Mouse (Mus musculus): ENCODE measurements around the gene Vcl. TPM values are rescaled to one million over a fixed set of nuclear protein-coding genes. Genes with fewer than 3 reads are reported as not detected.

Vcl gene
- polyA plus RNA-seq (2014; fragmentation: Nextera tagmentation; extraction: Ambion mirVana): 51.2 and 55.5 TPM in 2 replicates

GRCm38 (mm10) chr14:20928848-20929745 lies at the start of gene Vcl:
Gene Vcl, plus strand, starts transcription at chr14:20929398.
- Histone ChIP-seq H3K27me3 (ENCODE audit: control insufficient read depth, insufficient read depth, low read length) (no peaks in the 10 kb centered on the region), H3K4me3 (ENCODE audit: low read depth, low read length) (peak within 1 kb of the TSS; percentile 73), H3K4me2 (ENCODE audit: low read depth) (peak within 1 kb of the TSS; percentile 76), H3K9me3 (ENCODE audit: control insufficient read depth, low read length) (no peaks in the 10 kb centered on the region), H3K4me1 (ENCODE audit: control insufficient read depth, insufficient read depth, low read length) (peaks cover 14% of the 10 kb centered on the region), H3K36me3 (ENCODE audit: control insufficient read depth, insufficient read depth, low read length) (no peaks in the 10 kb centered on the region), H3K9ac (ENCODE audit: low read length) (peak within 1 kb of the TSS; percentile 82), H3K27ac (ENCODE audit: low read depth, low read length) (peak within 1 kb of the TSS; percentile 86)
- WGBS: under 1% methylated on average over 89 of the region's 89 CpGs
- DNase-seq (ENCODE audit: low spot score) (peak; percentile 100), ATAC-seq (ENCODE audit: insufficient read depth, low FRiP score, low TSS enrichment) (peak; percentile 99)

GRCm38 (mm10) chr14:20884691-20885090 lies 44.5 kb upstream of the Vcl start:
- no peak for DNase-seq (ENCODE audit: low spot score)
- Histone ChIP-seq H3K4me3 (ENCODE audit: low read depth, low read length) (no peak overlapping the region), H3K27me3 (ENCODE audit: control insufficient read depth, insufficient read depth, low read length) (no peaks in the 10 kb centered on the region), H3K36me3 (ENCODE audit: control insufficient read depth, insufficient read depth, low read length) (no peaks in the 10 kb centered on the region), H3K27ac (ENCODE audit: low read depth, low read length) (no peak overlapping the region), H3K4me1 (ENCODE audit: control insufficient read depth, insufficient read depth, low read length) (no peaks in the 10 kb centered on the region), H3K4me2 (ENCODE audit: low read depth) (no peak overlapping the region), H3K9ac (ENCODE audit: low read length) (no peak overlapping the region), H3K9me3 (ENCODE audit: control insufficient read depth, low read length) (no peaks in the 10 kb centered on the region)
- WGBS: 80% methylated on average over 5 of the region's 5 CpGs
- no peak for ATAC-seq (ENCODE audit: insufficient read depth, low FRiP score, low TSS enrichment)

GRCm38 (mm10) chr14:20885091-20885888 lies 43.9 kb upstream of the Vcl start:
- no peaks in the 10 kb centered on the region for H3K36me3 ChIP-seq (ENCODE audit: control insufficient read depth, insufficient read depth, low read length)
- H3K4me3 ChIP-seq (ENCODE audit: low read depth, low read length): no peak overlapping the region
- 0 out of 2 replicates have a peak overlapping the region, but pooled peaks have one; percentile 20 for H3K27ac ChIP-seq (ENCODE audit: low read depth, low read length)
- no peaks in the 10 kb centered on the region for H3K4me1 ChIP-seq (ENCODE audit: control insufficient read depth, insufficient read depth, low read length)
- 40% methylated on average over 10 of the region's 10 CpGs for WGBS
- no peaks in the 10 kb centered on the region for H3K9me3 ChIP-seq (ENCODE audit: control insufficient read depth, low read length)
- H3K9ac ChIP-seq (ENCODE audit: low read length): no peak overlapping the region
- peak; percentile 41 for DNase-seq (ENCODE audit: low spot score)
- no peak for ATAC-seq (ENCODE audit: insufficient read depth, low FRiP score, low TSS enrichment)
- no peak overlapping the region for H3K4me2 ChIP-seq (ENCODE audit: low read depth)
- H3K27me3 ChIP-seq (ENCODE audit: control insufficient read depth, insufficient read depth, low read length): no peaks in the 10 kb centered on the region

GRCm38 (mm10) chr14:20886266-20886665 lies 42.9 kb upstream of the Vcl start:
- peak; percentile 41 for DNase-seq (ENCODE audit: low spot score)
- ATAC-seq (ENCODE audit: insufficient read depth, low FRiP score, low TSS enrichment): no peak
- Histone ChIP-seq H3K4me2 (ENCODE audit: low read depth) (no peak overlapping the region), H3K4me3 (ENCODE audit: low read depth, low read length) (no peak overlapping the region), H3K27me3 (ENCODE audit: control insufficient read depth, insufficient read depth, low read length) (no peaks in the 10 kb centered on the region), H3K4me1 (ENCODE audit: control insufficient read depth, insufficient read depth, low read length) (no peaks in the 10 kb centered on the region), H3K36me3 (ENCODE audit: control insufficient read depth, insufficient read depth, low read length) (no peaks in the 10 kb centered on the region), H3K9ac (ENCODE audit: low read length) (no peak overlapping the region), H3K9me3 (ENCODE audit: control insufficient read depth, low read length) (no peaks in the 10 kb centered on the region), H3K27ac (ENCODE audit: low read depth, low read length) (no peak overlapping the region)
- 38% methylated on average over 4 of the region's 4 CpGs for WGBS

GRCm38 (mm10) chr14:20887541-20888085 lies 41.6 kb upstream of the Vcl start:
- H3K27ac ChIP-seq (ENCODE audit: low read depth, low read length): no peak overlapping the region
- no peak overlapping the region for H3K9ac ChIP-seq (ENCODE audit: low read length)
- no peak overlapping the region for H3K4me3 ChIP-seq (ENCODE audit: low read depth, low read length)
- peaks cover 3% of the 10 kb centered on the region; the same call in 1 of the 2 replicates for H3K4me1 ChIP-seq (ENCODE audit: control insufficient read depth, insufficient read depth, low read length)
- no peaks in the 10 kb centered on the region for H3K27me3 ChIP-seq (ENCODE audit: control insufficient read depth, insufficient read depth, low read length)
- H3K36me3 ChIP-seq (ENCODE audit: control insufficient read depth, insufficient read depth, low read length): no peaks in the 10 kb centered on the region
- DNase-seq (ENCODE audit: low spot score): no peak
- no peaks in the 10 kb centered on the region for H3K9me3 ChIP-seq (ENCODE audit: control insufficient read depth, low read length)
- 88% methylated on average over 7 of the region's 7 CpGs for WGBS
- no peak for ATAC-seq (ENCODE audit: insufficient read depth, low FRiP score, low TSS enrichment)
- no peak overlapping the region for H3K4me2 ChIP-seq (ENCODE audit: low read depth)

- no peaks in the 10 kb centered on the region for H3K27me3 ChIP-seq (ENCODE audit: control insufficient read depth, insufficient read depth, low read length)
- no peaks in the 10 kb centered on the region for H3K36me3 ChIP-seq (ENCODE audit: control insufficient read depth, insufficient read depth, low read length)
- ATAC-seq (ENCODE audit: insufficient read depth, low FRiP score, low TSS enrichment) (no peak), DNase-seq (ENCODE audit: low spot score) (peak; percentile 65)
- H3K4me3 ChIP-seq (ENCODE audit: low read depth, low read length): no peak overlapping the region
- peak overlapping the region; percentile 70 for H3K27ac ChIP-seq (ENCODE audit: low read depth, low read length)
- no peaks in the 10 kb centered on the region for H3K9me3 ChIP-seq (ENCODE audit: control insufficient read depth, low read length)
- no peak overlapping the region for H3K9ac ChIP-seq (ENCODE audit: low read length)
- peaks cover 3% of the 10 kb centered on the region; the same call in 1 of the 2 replicates for H3K4me1 ChIP-seq (ENCODE audit: control insufficient read depth, insufficient read depth, low read length)
- H3K4me2 ChIP-seq (ENCODE audit: low read depth): no peak overlapping the region
- WGBS: 48% methylated on average over 9 of the region's 9 CpGs
These were observed 37.2 kb upstream of the Vcl start for GRCm38 (mm10) chr14:20891941-20892402.

- 79% methylated on average over 4 of the region's 4 CpGs for WGBS
- no peaks in the 10 kb centered on the region for H3K27me3 ChIP-seq (ENCODE audit: control insufficient read depth, insufficient read depth, low read length)
- no peak overlapping the region for H3K4me2 ChIP-seq (ENCODE audit: low read depth)
- ATAC-seq (ENCODE audit: insufficient read depth, low FRiP score, low TSS enrichment): no peak
- no peaks in the 10 kb centered on the region for H3K9me3 ChIP-seq (ENCODE audit: control insufficient read depth, low read length)
- no peaks in the 10 kb centered on the region for H3K36me3 ChIP-seq (ENCODE audit: control insufficient read depth, insufficient read depth, low read length)
- H3K4me3 ChIP-seq (ENCODE audit: low read depth, low read length): no peak overlapping the region
- H3K27ac ChIP-seq (ENCODE audit: low read depth, low read length): no peak overlapping the region
- peaks cover 3% of the 10 kb centered on the region; the same call in 1 of the 2 replicates for H3K4me1 ChIP-seq (ENCODE audit: control insufficient read depth, insufficient read depth, low read length)
- H3K9ac ChIP-seq (ENCODE audit: low read length): no peak overlapping the region
- DNase-seq (ENCODE audit: low spot score): no peak
These were observed 35.4 kb upstream of the Vcl start for GRCm38 (mm10) chr14:20893815-20894214.

- no peak for DNase-seq (ENCODE audit: low spot score)
- 88% methylated on average over 3 of the region's 3 CpGs for WGBS
- Histone ChIP-seq H3K27me3 (ENCODE audit: control insufficient read depth, insufficient read depth, low read length) (no peaks in the 10 kb centered on the region), H3K4me2 (ENCODE audit: low read depth) (no peak overlapping the region), H3K27ac (ENCODE audit: low read depth, low read length) (no peak overlapping the region), H3K4me3 (ENCODE audit: low read depth, low read length) (no peak overlapping the region), H3K36me3 (ENCODE audit: control insufficient read depth, insufficient read depth, low read length) (no peaks in the 10 kb centered on the region), H3K4me1 (ENCODE audit: control insufficient read depth, insufficient read depth, low read length) (no peaks in the 10 kb centered on the region), H3K9ac (ENCODE audit: low read length) (no peak overlapping the region), H3K9me3 (ENCODE audit: control insufficient read depth, low read length) (no peaks in the 10 kb centered on the region)
- ATAC-seq (ENCODE audit: insufficient read depth, low FRiP score, low TSS enrichment): no peak
These were observed 27.9 kb upstream of the Vcl start for GRCm38 (mm10) chr14:20901267-20901666.
